Mouse (Mus musculus): ENCODE measurements around the gene Slc26a6.

Gene Slc26a6

GRCm38 (mm10) chr9:108955241-108955640 is 102.2 kb downstream of the Slc26a6 start:
- no peak for DNase-seq (ENCODE audit: low read depth, low spot score)

- DNase-seq (ENCODE audit: low read depth, low spot score): no peak
These were observed 102.8 kb downstream of the Slc26a6 start for GRCm38 (mm10) chr9:108955846-108956245.
